Mouse (Mus musculus) heart, embryonic 13.5 days (tissue): Measurements from ENCODE around the gene Lrrc8b. TPM values are rescaled to one million over a fixed set of nuclear protein-coding genes. Genes with fewer than 3 reads are reported as not detected.

ENCODE experiments used
- ATAC-seq: fragments of 200-750 bp; cut with Nextera tagmentation; 2 replicates; pipeline ENCODE4 v1.8.0; 2017; ENCODE audit warnings: moderate TSS enrichment; ENCODE audit not compliant: insufficient number of reproducible peaks, low FRiP score, low TSS enrichment; ENCODE audit errors: extremely low read depth
- H3K27ac ChIP-seq: fragments of 300-500 bp; sonication (generic); replicated peaks from 2 replicates; pipeline ENCODE4 v1.5.1; 2015; ENCODE audit warnings: moderate library complexity, mild to moderate bottlenecking, inconsistent platforms
- H3K27me3 ChIP-seq: fragments of 300-500 bp; sonication (generic); replicated peaks from 2 replicates; pipeline ENCODE4 v1.6.1; 2015; ENCODE audit warnings: mild to moderate bottlenecking, inconsistent platforms
- H3K36me3 ChIP-seq: fragments of 300-500 bp; sonication (generic); 2 replicates; pipeline ENCODE4 v1.6.1; 2015; ENCODE audit warnings: mild to moderate bottlenecking, inconsistent platforms
- H3K4me1 ChIP-seq: fragments of 300-500 bp; sonication (generic); 2 replicates; pipeline ENCODE4 v1.6.1; 2015; ENCODE audit warnings: inconsistent platforms
- H3K4me2 ChIP-seq: fragments of 300-500 bp; sonication (generic); 2 replicates; pipeline ENCODE4 v1.6.1; 2015; ENCODE audit warnings: inconsistent platforms, mild to moderate bottlenecking, moderate library complexity
- H3K4me3 ChIP-seq: fragments of 300-500 bp; sonication (generic); 2 replicates; pipeline ENCODE4 v1.5.1; 2015; ENCODE audit warnings: moderate library complexity, mild to moderate bottlenecking, inconsistent platforms
- H3K9ac ChIP-seq: fragments of 300-500 bp; sonication (generic); 2 replicates; pipeline ENCODE4 v1.6.1; 2015; ENCODE audit warnings: inconsistent platforms, mild to moderate bottlenecking, moderate library complexity
- H3K9me3 ChIP-seq: fragments of 300-500 bp; sonication (generic); 2 replicates; pipeline ENCODE4 v1.6.1; 2016; ENCODE audit warnings: inconsistent platforms
- WGBS: fragments of 180-500 bp; shearing (Covaris S2); methylation state at CpG from one replicate; pipeline ENCODE4 v1.1.7; 2015; ENCODE audit warnings: mixed read lengths; 5-methylcytosine and 5-hydroxymethylcytosine counted together
- polyA plus RNA-seq: library from polyadenylated mRNA; unstranded; fragments of >200 nt; fragmentation: Nextera tagmentation; extraction: Ambion mirVana; gene quantifications from 2 replicates; pipeline ENCODE4 v1.2.1, GENCODE M21; 2015

The Lrrc8b gene
- polyA plus RNA-seq, result 3.7 and 3.8 TPM in 2 replicates

DNA sequence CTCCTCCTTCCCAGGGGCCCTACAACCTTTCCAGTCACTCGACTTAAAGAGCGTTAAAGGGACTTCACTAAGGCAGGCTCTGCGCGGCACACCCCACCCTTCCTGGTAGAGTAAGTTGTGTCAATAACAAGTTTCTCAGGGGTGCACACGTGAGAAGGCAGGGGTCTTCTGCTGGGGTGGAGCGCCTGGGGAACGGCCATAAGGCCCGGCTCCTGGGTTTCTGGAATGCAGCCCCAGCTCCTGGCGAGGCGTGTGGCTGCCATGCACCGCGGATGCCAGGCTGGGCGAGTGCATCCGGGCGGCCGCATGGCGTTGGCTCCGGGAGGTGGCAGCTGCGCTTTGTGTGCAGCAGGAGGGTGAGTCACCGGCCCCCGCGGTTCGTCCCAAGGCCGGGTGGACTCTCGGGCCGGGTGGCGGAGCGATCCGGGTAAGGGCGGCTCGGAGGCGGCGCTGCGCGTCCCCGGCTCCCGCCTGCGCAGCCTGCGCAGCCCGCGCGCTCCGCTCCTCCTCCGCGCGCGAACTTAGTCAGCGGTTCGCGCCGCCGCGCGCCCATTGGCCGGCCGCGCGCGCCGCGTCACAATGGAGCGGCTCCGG is at the start of gene Lrrc8b:
Gene Lrrc8b (plus strand): TSS at position 578 of the 594 bp plus-strand sequence.
- H3K27ac ChIP-seq, result peak within 1 kb of the TSS; percentile 85
- peak within 1 kb of the TSS; percentile 97 for H3K9ac ChIP-seq
- WGBS, result under 1% methylated on average over 53 of the region's 63 CpGs
- peaks cover 28% of the 10 kb centered on the region for H3K4me1 ChIP-seq
- H3K36me3 ChIP-seq, result 0 out of 2 replicates have a peak, but pooled peaks cover 5% of the 10 kb centered on the region
- peak within 1 kb of the TSS; percentile 98 for H3K4me2 ChIP-seq
- H3K9me3 ChIP-seq, result no peaks in the 10 kb centered on the region
- no peaks in the 10 kb centered on the region for H3K27me3 ChIP-seq
- peak within 1 kb of the TSS; percentile 91 for H3K4me3 ChIP-seq
- ATAC-seq, result peak; percentile 91

DNA sequence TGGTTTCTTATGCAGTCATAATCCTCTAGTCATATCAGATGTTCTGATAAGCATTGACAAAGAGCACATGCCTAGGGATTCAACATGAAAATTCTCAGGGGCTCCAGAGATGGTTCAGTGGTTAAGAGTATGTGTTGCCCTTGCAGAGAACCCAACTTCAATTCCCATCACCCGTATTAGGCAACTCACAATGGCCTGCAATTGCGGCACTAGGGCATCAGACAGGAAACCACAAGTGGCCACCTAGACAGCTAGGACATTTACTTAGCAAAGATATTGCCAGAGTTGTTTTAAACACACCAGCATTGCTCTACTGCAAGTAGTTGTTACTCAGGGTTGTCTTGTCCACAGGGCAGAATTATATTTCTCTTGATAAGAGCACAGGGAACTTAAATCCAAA is 34.1 kb upstream of the Lrrc8b start:
- H3K9ac ChIP-seq, result no peak overlapping the region
- WGBS, result 77% methylated on average over 2 of the region's 2 CpGs
- no peak overlapping the region for H3K4me3 ChIP-seq
- ATAC-seq, result no peak
- no peaks in the 10 kb centered on the region for H3K36me3 ChIP-seq
- no peaks in the 10 kb centered on the region for H3K4me1 ChIP-seq
- no peaks in the 10 kb centered on the region for H3K27me3 ChIP-seq
- no peak overlapping the region for H3K4me2 ChIP-seq
- H3K27ac ChIP-seq, result no peak overlapping the region
- H3K9me3 ChIP-seq, result 0 out of 2 replicates have a peak, but pooled peaks cover 3% of the 10 kb centered on the region

DNA sequence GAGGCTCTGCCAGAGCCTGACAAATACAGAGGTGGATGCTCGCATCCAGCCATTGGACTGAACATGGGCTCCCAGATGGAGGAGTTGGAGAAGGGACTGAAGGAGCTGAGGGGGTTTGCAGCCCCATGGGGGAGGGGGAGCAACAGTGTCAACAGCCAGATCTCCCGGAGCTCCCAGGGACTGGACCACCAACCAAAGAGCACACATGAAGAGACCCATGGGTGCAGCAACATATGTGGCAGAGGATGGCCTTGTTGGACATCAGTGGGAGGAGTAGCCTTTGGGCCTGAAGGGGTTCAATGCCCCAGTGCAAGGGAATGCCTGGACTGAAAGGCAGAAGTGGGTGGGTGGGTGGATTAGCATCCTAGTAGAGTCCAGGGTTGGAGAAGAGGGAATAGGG is 25.2 kb upstream of the Lrrc8b start:
- no peak overlapping the region for H3K27ac ChIP-seq
- H3K4me1 ChIP-seq, result no peaks in the 10 kb centered on the region
- H3K27me3 ChIP-seq, result no peaks in the 10 kb centered on the region
- peaks cover 14% of the 10 kb centered on the region for H3K9me3 ChIP-seq
- 79% methylated on average over 2 of the region's 2 CpGs for WGBS
- H3K36me3 ChIP-seq, result no peaks in the 10 kb centered on the region
- no peak overlapping the region for H3K4me2 ChIP-seq
- no peak for ATAC-seq
- no peak overlapping the region for H3K9ac ChIP-seq
- no peak overlapping the region for H3K4me3 ChIP-seq

DNA sequence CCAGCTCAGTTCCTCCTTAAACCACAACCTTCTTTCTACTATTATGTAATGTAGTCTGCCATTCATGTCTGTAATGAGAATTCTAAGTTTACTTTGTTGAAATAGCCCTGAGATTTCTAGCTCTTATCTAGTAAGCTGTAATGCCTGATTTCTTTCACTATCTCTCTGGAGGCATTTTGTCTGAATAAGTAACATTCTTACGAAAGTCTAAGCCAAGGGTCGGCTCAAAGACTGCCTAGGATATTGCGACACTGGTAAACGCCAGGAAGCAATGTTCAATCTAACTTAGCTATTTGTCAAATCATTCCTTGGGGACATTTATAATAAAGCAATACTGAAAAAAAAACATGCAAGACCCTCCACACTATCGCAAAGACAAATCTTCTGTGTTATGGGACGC is 21.8 kb upstream of the Lrrc8b start:
- Histone ChIP-seq H3K4me1 (no peaks in the 10 kb centered on the region), H3K27me3 (no peaks in the 10 kb centered on the region), H3K36me3 (no peaks in the 10 kb centered on the region), H3K9ac (no peak overlapping the region), H3K4me2 (no peak overlapping the region), H3K9me3 (peaks cover 14% of the 10 kb centered on the region), H3K27ac (no peak overlapping the region), H3K4me3 (no peak overlapping the region)
- WGBS, result 87% methylated on average over 6 of the region's 6 CpGs
- no peak for ATAC-seq

DNA sequence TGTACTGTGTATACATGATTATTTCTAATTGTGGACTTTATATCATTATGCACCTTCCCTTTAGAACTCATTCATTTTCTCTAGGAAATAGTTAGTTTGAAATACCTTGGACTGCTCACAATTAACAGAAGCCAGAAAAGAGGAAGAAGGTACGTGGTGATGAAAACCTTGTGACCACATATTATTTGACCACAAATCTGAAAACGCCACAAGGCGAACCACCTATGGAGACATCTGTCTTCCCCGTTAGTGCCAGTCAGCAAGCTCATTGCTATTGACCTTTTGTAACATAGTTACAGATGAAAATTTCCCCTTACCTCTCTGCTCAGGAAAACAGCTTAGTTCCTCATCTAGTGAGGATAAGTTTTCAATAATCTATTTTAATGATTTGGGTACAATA is 20.4 kb upstream of the Lrrc8b start:
- Histone ChIP-seq H3K27ac (no peak overlapping the region), H3K9me3 (peaks cover 14% of the 10 kb centered on the region), H3K27me3 (no peaks in the 10 kb centered on the region), H3K36me3 (no peaks in the 10 kb centered on the region), H3K9ac (no peak overlapping the region), H3K4me1 (peaks cover under 1% of the 10 kb centered on the region; the same call in 1 of the 2 replicates), H3K4me3 (no peak overlapping the region), H3K4me2 (no peak overlapping the region)
- no peak for ATAC-seq
- WGBS, result 91% methylated on average over 4 of the region's 4 CpGs

DNA sequence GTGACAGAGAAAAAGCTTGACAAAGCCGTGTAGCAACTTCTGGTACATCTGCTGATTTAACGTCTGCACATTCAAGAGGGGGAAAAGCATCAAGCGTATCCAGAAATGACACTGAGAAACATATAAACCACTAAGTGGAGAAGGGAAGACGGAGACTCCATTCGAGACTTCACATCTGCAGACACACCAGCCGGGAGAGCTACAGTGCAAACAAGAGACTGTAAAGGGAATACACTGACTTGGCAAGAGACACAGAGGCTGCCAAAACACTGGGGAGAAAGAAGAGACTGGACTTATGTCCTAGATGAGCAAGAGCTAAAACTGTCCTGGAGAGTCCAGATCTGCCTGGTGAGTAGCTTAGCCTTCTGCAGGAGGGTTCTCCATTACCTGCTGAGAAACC is 16.6 kb upstream of the Lrrc8b start:
- Histone ChIP-seq H3K9ac (no peak overlapping the region), H3K36me3 (no peaks in the 10 kb centered on the region), H3K9me3 (peaks cover 2% of the 10 kb centered on the region; the same call in 1 of the 2 replicates), H3K4me1 (peaks cover 8% of the 10 kb centered on the region; the same call in 1 of the 2 replicates), H3K27ac (no peak overlapping the region), H3K27me3 (no peaks in the 10 kb centered on the region), H3K4me3 (no peak overlapping the region), H3K4me2 (no peak overlapping the region)
- WGBS, result 78% methylated on average over 6 of the region's 6 CpGs
- ATAC-seq, result no peak

DNA sequence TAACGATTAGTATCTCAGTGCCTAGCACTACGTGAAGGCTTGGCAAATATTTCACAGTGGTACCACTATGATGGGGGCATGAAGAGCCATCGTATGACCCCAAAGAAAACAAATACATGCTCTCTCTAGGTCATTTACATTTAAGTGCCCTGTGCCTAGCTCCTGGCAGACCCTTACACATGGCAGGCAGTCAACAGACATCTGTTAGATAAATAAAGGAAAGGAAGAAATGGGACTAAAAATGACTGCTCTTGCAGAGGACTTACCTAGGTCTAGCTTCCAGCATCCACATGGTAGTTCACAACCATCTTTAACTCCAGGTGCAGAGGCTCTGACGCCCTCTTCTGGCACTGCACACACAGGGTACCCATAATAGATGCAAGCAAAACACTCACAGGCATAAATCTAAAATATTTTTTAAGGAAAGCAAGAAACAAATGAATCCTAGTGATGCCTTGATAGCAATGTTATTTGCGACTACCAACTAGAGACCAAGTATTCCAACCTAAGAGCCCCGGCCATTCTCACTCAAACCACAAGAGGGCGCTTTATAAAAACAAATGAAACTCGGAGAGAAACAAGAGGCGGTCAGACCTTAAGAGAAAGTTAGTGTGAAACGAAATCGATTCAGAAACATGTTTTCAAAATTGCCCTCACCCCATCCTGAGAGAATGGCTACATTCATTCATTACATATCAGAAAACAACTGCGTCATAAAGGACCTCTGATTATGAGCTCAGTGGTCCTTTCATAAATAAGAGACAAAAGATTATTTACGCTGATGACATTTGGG is 15.7 kb upstream of the Lrrc8b start:
- Histone ChIP-seq H3K4me1 (peaks cover 8% of the 10 kb centered on the region; the same call in 1 of the 2 replicates), H3K9ac (peak overlapping the region; percentile 58), H3K27ac (no peak overlapping the region), H3K36me3 (no peaks in the 10 kb centered on the region), H3K9me3 (no peaks in the 10 kb centered on the region), H3K27me3 (no peaks in the 10 kb centered on the region), H3K4me2 (peak overlapping the region; percentile 66), H3K4me3 (peak overlapping the region; percentile 41)
- ATAC-seq, result no peak
- 37% methylated on average over 13 of the region's 13 CpGs for WGBS

DNA sequence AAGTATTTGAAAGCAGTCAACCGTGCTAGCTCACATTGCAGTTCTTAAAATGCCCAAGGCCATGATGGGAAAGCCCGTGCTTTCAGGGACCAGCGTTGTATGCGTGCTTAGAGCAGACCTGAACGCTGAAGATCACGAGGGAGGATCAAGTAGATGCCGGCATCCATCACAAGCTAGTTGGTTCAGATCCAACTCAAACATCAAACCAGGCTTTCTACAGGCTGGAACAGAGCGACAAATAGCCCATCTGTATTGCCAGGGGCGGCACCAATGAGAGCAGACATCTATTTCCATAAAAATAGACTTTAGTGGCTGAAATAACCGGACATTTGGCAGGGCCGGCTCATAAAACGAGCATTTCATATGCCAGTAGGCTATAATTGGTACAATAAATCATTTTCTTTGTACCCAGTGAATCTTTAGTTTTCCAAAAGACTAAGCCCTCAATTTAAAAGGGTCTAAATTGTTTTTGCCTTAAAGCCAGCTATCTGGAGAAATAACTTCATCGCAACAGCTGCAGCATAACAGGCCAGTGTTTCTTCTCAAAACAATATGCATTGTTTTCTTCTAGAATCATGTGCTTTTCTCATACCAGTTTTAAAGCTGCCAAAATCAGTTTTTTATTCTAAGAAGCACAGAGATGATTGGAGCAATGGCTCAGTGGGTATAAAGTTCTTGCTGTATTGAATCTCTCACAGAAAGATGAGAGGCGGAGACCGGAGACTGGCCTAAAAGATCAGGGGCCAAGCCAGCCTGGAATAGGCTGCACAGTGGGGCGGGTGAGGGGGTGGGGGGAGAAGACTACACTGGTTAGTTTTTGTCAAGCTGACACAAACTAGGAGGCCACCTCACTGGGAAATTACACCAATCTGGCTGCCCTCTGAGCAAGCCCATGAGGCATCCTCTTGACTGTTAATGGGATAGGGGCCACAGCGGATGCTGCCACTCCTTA is 14.9 kb upstream of the Lrrc8b start:
- Histone ChIP-seq H3K4me2 (peak overlapping the region; percentile 66), H3K36me3 (no peaks in the 10 kb centered on the region), H3K27me3 (no peaks in the 10 kb centered on the region), H3K4me1 (peaks cover 8% of the 10 kb centered on the region; the same call in 1 of the 2 replicates), H3K9ac (peak overlapping the region; percentile 58), H3K4me3 (peak overlapping the region; percentile 41), H3K9me3 (no peaks in the 10 kb centered on the region), H3K27ac (no peak overlapping the region)
- WGBS, result 64% methylated on average over 17 of the region's 17 CpGs
- no peak for ATAC-seq

DNA sequence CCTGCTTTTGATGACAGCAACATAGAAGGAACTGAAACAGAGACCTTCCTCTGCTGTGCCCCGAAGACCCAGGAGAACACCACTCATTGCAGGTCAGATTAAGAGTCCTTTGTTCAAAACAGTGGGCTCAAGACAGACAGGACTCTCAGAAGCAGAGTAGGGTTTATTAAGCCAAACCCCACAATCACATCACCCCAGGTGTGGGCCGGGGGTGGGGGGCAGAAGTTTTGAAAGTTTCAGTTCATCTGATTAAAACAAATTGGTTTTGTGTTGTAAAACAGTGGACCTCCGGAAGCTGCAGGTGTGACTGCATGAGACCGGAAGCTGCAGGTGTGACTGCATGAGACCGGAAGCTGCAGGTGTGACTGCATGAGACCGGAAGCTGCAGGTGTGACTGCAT is 14.0 kb upstream of the Lrrc8b start:
- Histone ChIP-seq H3K9ac (no peak overlapping the region), H3K4me1 (peaks cover 8% of the 10 kb centered on the region; the same call in 1 of the 2 replicates), H3K27me3 (no peaks in the 10 kb centered on the region), H3K9me3 (no peaks in the 10 kb centered on the region), H3K36me3 (no peaks in the 10 kb centered on the region), H3K27ac (no peak overlapping the region), H3K4me2 (no peak overlapping the region), H3K4me3 (no peak overlapping the region)
- WGBS, result 88% methylated on average over 6 of the region's 6 CpGs
- no peak for ATAC-seq

DNA sequence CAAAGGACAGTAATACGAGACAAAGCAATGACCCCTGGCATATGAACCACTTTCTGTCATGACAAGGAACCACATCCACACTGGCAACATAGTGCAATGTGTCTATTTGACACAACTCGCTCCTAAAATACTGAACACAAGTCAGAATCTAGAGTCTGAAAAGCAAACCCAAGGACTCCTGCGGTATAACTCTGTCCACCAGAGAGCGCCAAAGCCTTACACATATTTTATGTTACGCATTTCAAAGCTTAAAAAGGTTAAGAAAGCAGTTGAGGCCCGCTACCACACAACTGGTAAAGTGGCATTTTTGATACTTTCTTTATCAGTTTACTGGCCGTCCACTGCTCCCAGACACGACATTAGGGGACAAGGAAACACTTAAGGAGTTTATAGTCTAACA is 10.6 kb upstream of the Lrrc8b start:
- H3K4me3 ChIP-seq, result no peak overlapping the region
- no peak overlapping the region for H3K27ac ChIP-seq
- H3K9ac ChIP-seq, result no peak overlapping the region
- no peaks in the 10 kb centered on the region for H3K36me3 ChIP-seq
- H3K4me2 ChIP-seq, result no peak overlapping the region
- H3K4me1 ChIP-seq, result peaks cover 8% of the 10 kb centered on the region; the same call in 1 of the 2 replicates
- WGBS, result 7% methylated on average over 8 of the region's 8 CpGs
- no peak for ATAC-seq
- no peaks in the 10 kb centered on the region for H3K9me3 ChIP-seq
- H3K27me3 ChIP-seq, result no peaks in the 10 kb centered on the region

DNA sequence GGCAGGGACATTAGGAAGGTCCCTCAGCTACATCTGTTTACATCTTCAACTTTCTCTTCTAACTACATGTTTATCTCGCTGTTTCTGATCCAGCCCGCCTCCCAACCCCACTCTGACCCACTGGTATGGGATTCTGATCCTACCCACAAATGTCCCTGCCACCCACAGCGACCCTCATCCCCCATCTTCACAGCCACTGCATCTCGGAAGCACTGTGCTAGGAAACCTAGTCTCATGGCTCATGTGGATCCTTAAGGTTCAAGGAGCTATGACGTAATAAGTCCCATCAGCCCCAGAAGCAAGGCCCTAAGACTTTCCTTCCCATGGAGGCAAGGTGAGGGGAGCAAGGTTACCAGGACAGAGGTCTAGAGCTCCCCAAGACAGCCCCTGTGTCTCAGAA is 7.9 kb upstream of the Lrrc8b start:
- Histone ChIP-seq H3K4me3 (no peak overlapping the region), H3K9me3 (no peaks in the 10 kb centered on the region), H3K4me2 (no peak overlapping the region), H3K36me3 (no peaks in the 10 kb centered on the region), H3K27me3 (no peaks in the 10 kb centered on the region), H3K9ac (no peak overlapping the region), H3K27ac (no peak overlapping the region), H3K4me1 (peaks cover 8% of the 10 kb centered on the region)
- WGBS, result 84% methylated on average over 5 of the region's 5 CpGs
- no peak for ATAC-seq
